Mouse (Mus musculus): Measurements from ENCODE around the gene Rnf24.

Rnf24 gene

DNA sequence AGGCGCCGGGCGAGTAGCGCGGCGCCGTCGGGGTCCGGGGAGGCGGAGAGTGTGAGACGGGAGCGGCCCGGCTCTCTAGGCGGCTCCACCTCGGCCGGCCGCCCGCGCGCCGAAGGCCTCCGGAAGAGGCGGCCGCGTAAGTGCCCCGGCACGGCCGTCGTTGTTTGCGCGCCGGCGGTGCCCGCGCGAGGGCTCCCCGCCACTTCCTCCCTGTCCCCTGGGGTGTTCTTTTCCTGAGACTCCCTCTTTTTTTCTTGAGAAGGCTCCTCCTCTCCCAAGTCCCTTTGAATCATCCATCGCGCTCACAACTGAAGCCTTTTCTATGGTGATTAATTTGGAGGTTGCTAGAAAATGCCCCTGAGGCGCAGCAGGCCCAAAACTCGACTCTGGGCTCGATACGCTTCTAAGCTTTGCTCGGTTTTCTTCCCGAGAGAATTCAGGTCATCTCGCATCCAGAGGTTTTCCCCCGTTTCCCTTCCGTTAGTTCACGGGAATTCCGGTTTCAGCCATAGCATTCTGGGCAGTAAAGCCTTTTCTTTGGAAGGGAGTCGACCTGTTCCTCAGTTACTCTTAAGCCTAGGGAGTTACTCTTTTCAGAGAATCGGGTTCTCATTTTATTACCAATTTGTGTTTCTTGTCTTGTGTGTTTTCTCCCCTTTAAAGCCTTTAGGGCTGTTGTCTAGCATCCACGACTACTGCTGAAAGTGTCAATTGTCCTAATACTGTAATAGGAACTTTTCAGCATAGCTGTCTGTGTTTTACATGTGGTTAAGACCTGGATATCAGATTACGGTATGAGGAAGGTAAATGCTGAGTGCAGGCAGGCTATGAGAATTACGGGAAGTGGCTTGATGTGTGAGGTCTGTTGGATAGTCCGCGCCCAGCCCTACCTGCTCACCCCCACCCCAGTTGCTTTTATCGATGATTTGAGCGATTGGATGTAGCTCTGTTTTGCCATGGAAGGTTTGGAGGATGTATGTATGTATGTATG is 89.7 kb downstream of the Rnf24 start:
- in situ Hi-C loops (cut with MboI, MseI) = no loop called here

- in situ Hi-C loops (cut with MboI, MseI) = no loop called here
These were observed 90.4 kb downstream of the Rnf24 start, which contains the start of gene Pank2 for GRCm38 (mm10) chr2:131262213-131262672. Gene Pank2 (plus strand): TSS chr2:131262495.

DNA sequence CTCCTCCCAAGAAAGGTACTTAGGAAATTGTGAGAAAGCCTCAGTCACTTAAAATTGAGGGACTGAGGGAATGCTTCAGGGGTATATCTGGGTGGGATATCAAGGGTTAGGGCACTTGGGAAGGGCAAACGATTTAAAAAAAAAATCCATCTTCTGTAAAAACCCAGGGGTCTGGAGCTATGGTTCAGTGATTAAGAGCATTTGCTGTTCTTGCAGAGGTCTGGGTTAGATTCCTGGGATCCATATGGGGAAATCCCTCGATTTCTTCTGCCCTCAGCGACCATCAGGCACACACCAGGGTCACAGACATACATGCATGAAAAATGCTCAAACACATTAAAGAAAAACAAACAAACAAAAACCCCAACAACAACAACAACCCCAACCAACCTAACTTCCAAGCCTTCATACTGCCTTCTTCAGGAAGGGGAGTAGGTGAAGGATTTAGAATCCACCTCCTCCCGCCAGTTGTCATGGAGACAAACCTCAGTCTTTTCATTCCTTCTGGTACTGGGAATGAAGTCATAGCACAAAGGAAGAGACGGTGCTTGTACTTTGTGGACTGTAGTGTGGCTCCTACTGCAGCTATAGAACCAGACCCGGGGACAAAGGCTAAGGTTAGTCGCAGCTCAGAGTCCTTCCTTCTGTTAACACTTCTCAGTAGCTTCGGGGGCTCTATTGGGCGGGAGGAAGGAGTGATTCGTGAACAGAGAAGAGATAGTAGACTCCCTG is 91.0 kb downstream of the Rnf24 start:
- in situ Hi-C loops (cut with MboI, MseI) = no loop called here

GRCm38 (mm10) chr2:131260544-131261307 is 92.0 kb downstream of the Rnf24 start:
- in situ Hi-C loops (cut with MboI, MseI) = no loop called here

DNA sequence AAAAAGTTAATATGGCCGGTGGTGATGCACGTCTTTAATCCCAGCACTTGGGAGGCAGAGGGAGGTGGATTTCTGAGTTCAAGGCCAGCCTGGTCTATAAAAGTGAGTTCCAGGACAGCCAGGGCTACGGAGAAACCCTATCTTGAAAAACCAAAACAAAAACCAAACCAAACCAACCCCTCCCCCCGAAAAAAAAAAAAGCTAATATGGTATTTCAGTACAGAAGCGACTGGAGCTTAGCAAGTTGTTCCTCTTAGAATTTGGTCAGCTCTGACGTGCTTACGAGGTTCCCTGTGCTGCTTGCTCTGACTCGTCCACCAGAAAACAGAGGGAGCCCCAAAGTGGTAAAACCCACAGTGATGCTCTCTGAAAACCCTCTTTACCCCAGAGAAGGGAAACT is 94.0 kb downstream of the Rnf24 start:
- in situ Hi-C loops (cut with MboI, MseI) = no loop called here

GRCm38 (mm10) chr2:131255738-131256137 is 97.0 kb downstream of the Rnf24 start:
- in situ Hi-C loops (cut with MboI, MseI) = no loop called here

GRCm38 (mm10) chr2:131254329-131254713 is 98.4 kb downstream of the Rnf24 start:
- in situ Hi-C loops (cut with MboI, MseI) = loop anchor here (5.0 kb wide), 1 partner anchor 157 kb away; no protein-coding TSS in a partner anchor

GRCm38 (mm10) chr2:131253681-131254328 is 98.9 kb downstream of the Rnf24 start:
- in situ Hi-C loops (cut with MboI, MseI) = loop anchor here (5.0 kb wide), 1 partner anchor 157 kb away; no protein-coding TSS in a partner anchor

All from T-helper 2 cell (primary cell).